Mouse (Mus musculus) gastrocnemius, postnatal 14 days (tissue): ENCODE measurements around the gene Spats1. TPM values are rescaled to one million over a fixed set of nuclear protein-coding genes. Genes with fewer than 3 reads are reported as not detected.
A peak's percentile ranks its signal among the peaks of the same experiment; 100 is the strongest.

Experiments used
- DNase-seq: peaks from one replicate; pipeline ENCODE4 v3.0.0; 2021; ENCODE audit warnings: mixed read lengths
- intact Hi-C: fragments of 180-260 bp; cut with DNase I; formaldehyde crosslinking; loops from one replicate; pipeline ENCODE4 v1.15.1; 2025; ENCODE audit warnings: low total_unique reads
- total RNA-seq, 2 experiments: library from RNA; stranded (reverse); gene quantifications; 2 replicates each; pipeline ENCODE4 v1.2.3; 2021

The Spats1 gene
- total RNA-seq, 2 experiments from 2014 or later = 0.20 TPM; not detected in 1

GRCm38 (mm10) chr17:45495398-45495797 lies 20.2 kb upstream of the Spats1 start:
- intact Hi-C loops = no loop called here
- no peak for DNase-seq

GRCm38 (mm10) chr17:45490532-45491154 lies 15.4 kb upstream of the Spats1 start:
- intact Hi-C loops = no loop called here
- DNase-seq = no peak

- intact Hi-C loops = no loop called here
Measured at GRCm38 (mm10) chr17:45489736-45490135, 14.5 kb upstream of the Spats1 start.

GRCm38 (mm10) chr17:45488321-45489254 lies 13.4 kb upstream of the Spats1 start:
- intact Hi-C loops = no loop called here
- no peak for DNase-seq

More at GRCm38 (mm10) chr17:45489736-45490135, 14.5 kb upstream of the Spats1 start:
- no peak for DNase-seq

GRCm38 (mm10) chr17:45487216-45487615 lies 12.0 kb upstream of the Spats1 start:
- intact Hi-C loops = no loop called here
- no peak for DNase-seq

- DNase-seq = no peak
Measured at GRCm38 (mm10) chr17:45485581-45485980, 10.4 kb upstream of the Spats1 start.

GRCm38 (mm10) chr17:45480429-45480828 lies 5.2 kb upstream of the Spats1 start:
- DNase-seq = no peak
- intact Hi-C loops = loop anchor here (2.0 kb wide), 1 partner anchor 70 kb away; no protein-coding TSS in a partner anchor

More at GRCm38 (mm10) chr17:45485581-45485980, 10.4 kb upstream of the Spats1 start:
- intact Hi-C loops = no loop called here

- intact Hi-C loops = no loop called here
- DNase-seq = peak; percentile 69
Measured at GRCm38 (mm10) chr17:45478234-45478825, 3.1 kb upstream of the Spats1 start.

GRCm38 (mm10) chr17:45474146-45474545 lies 1.1 kb downstream of the Spats1 start:
- intact Hi-C loops = no loop called here
- no peak for DNase-seq

- intact Hi-C loops = no loop called here
Measured at GRCm38 (mm10) chr17:45473667-45474066, 1.5 kb downstream of the Spats1 start.

GRCm38 (mm10) chr17:45470726-45471125 lies 4.5 kb downstream of the Spats1 start:
- DNase-seq = no peak
- intact Hi-C loops = no loop called here

More at GRCm38 (mm10) chr17:45473667-45474066, 1.5 kb downstream of the Spats1 start:
- DNase-seq = no peak

- no peak for DNase-seq
- intact Hi-C loops = no loop called here
Measured at GRCm38 (mm10) chr17:45468302-45468701, 6.9 kb downstream of the Spats1 start.

- intact Hi-C loops = no loop called here
- DNase-seq = no peak
Measured at GRCm38 (mm10) chr17:45466701-45467100, 8.5 kb downstream of the Spats1 start.

- intact Hi-C loops = no loop called here
- DNase-seq = no peak
Measured at GRCm38 (mm10) chr17:45464255-45464654, 11.0 kb downstream of the Spats1 start.

GRCm38 (mm10) chr17:45462506-45462905 lies 12.7 kb downstream of the Spats1 start:
- no peak for DNase-seq
- intact Hi-C loops = no loop called here

GRCm38 (mm10) chr17:45459062-45459461 lies 16.2 kb downstream of the Spats1 start:
- DNase-seq = no peak
- intact Hi-C loops = no loop called here

GRCm38 (mm10) chr17:45458516-45458915 lies 16.7 kb downstream of the Spats1 start:
- intact Hi-C loops = no loop called here
- DNase-seq = no peak

- intact Hi-C loops = no loop called here
- DNase-seq = no peak
Measured at GRCm38 (mm10) chr17:45457487-45457886, 17.7 kb downstream of the Spats1 start.

- intact Hi-C loops = no loop called here
- no peak for DNase-seq
Measured at GRCm38 (mm10) chr17:45456260-45457152, 18.7 kb downstream of the Spats1 start.
